Mouse (Mus musculus): ENCODE data around the gene Shank2. TPM values are rescaled to one million over a fixed set of nuclear protein-coding genes. Genes with fewer than 3 reads are reported as not detected.

Shank2 gene
- total RNA-seq, 2 experiments from 2014 or later: 133 to 138 TPM

- no peak for DNase-seq (ENCODE audit: low spot score in 2 of 2)
- Histone ChIP-seq H3K27ac (no peak overlapping the region), H3K4me3 (no peak overlapping the region)
- TF ChIP-seq CTCF (conservative IDR thresholded peaks at IDR 0.05): no peak
Observed at GRCm38 (mm10) chr7:144338694-144339093, 337.0 kb downstream of the Shank2 start.

- H3K27ac ChIP-seq: no peak overlapping the region
- TF ChIP-seq CTCF (conservative IDR thresholded peaks at IDR 0.05): no peak
- H3K4me3 ChIP-seq: no peak overlapping the region
- DNase-seq (ENCODE audit: low spot score in 2 of 2): no peak
Observed at GRCm38 (mm10) chr7:144340376-144340775, 338.6 kb downstream of the Shank2 start.

GRCm38 (mm10) chr7:144366133-144366532, 364.4 kb downstream of the Shank2 start:
- peak; percentile 52 to 53 for DNase-seq (ENCODE audit: low spot score in 2 of 2)
- Histone ChIP-seq H3K27ac (peak overlapping the region; percentile 84), H3K4me3 (no peak overlapping the region)
- TF ChIP-seq CTCF (conservative IDR thresholded peaks at IDR 0.05): peak; percentile 18; the same call in 1 of the 2 replicates

- TF ChIP-seq CTCF (conservative IDR thresholded peaks at IDR 0.05): no peak
Observed at GRCm38 (mm10) chr7:144373059-144373458, 371.3 kb downstream of the Shank2 start.

GRCm38 (mm10) chr7:144375483-144375882, 373.8 kb downstream of the Shank2 start:
- DNase-seq (ENCODE audit: low spot score in 2 of 2): no peak
- TF ChIP-seq CTCF (conservative IDR thresholded peaks at IDR 0.05): no peak
- H3K4me3 ChIP-seq: no peak overlapping the region
- H3K27ac ChIP-seq: no peak overlapping the region

More at GRCm38 (mm10) chr7:144373059-144373458, 371.3 kb downstream of the Shank2 start:
- no peak overlapping the region for H3K27ac ChIP-seq
- H3K4me3 ChIP-seq: no peak overlapping the region
- DNase-seq (ENCODE audit: low spot score in 2 of 2): no peak

- TF ChIP-seq CTCF (conservative IDR thresholded peaks at IDR 0.05): no peak
- H3K4me3 ChIP-seq: no peak overlapping the region
- H3K27ac ChIP-seq: peak overlapping the region; percentile 56
- no peak for DNase-seq (ENCODE audit: low spot score in 2 of 2)
Observed at GRCm38 (mm10) chr7:144378254-144378653, 376.5 kb downstream of the Shank2 start.

- Histone ChIP-seq H3K27ac (peak overlapping the region; percentile 43; the same call in 1 of the 2 replicates), H3K4me3 (no peak overlapping the region)
- no peak for DNase-seq (ENCODE audit: low spot score in 2 of 2)
- TF ChIP-seq CTCF (conservative IDR thresholded peaks at IDR 0.05): no peak
Observed at GRCm38 (mm10) chr7:144379243-144379884, 377.6 kb downstream of the Shank2 start.

- DNase-seq (ENCODE audit: low spot score in 2 of 2): peak in 1 of 2 experiments; percentile 32
- Histone ChIP-seq H3K27ac (peak overlapping the region; percentile 28), H3K4me3 (no peak overlapping the region)
- TF ChIP-seq CTCF (conservative IDR thresholded peaks at IDR 0.05): no peak
Observed at GRCm38 (mm10) chr7:144381588-144381987, 379.9 kb downstream of the Shank2 start.

- DNase-seq (ENCODE audit: low spot score in 2 of 2): no peak
- no peak overlapping the region for H3K4me3 ChIP-seq
- TF ChIP-seq CTCF (conservative IDR thresholded peaks at IDR 0.05): peak; percentile 59
- H3K27ac ChIP-seq: no peak overlapping the region
Observed at GRCm38 (mm10) chr7:144387537-144387936, 385.8 kb downstream of the Shank2 start.

GRCm38 (mm10) chr7:144389704-144390103, 388.0 kb downstream of the Shank2 start:
- no peak overlapping the region for H3K27ac ChIP-seq
- no peak for TF ChIP-seq CTCF (conservative IDR thresholded peaks at IDR 0.05)
- no peak for DNase-seq (ENCODE audit: low spot score in 2 of 2)
- no peak overlapping the region for H3K4me3 ChIP-seq

- Histone ChIP-seq H3K27ac (no peak overlapping the region), H3K4me3 (no peak overlapping the region)
- TF ChIP-seq CTCF (conservative IDR thresholded peaks at IDR 0.05): no peak
- no peak for DNase-seq (ENCODE audit: low spot score in 2 of 2)
Observed at GRCm38 (mm10) chr7:144390676-144391075, 388.9 kb downstream of the Shank2 start.

- TF ChIP-seq CTCF (conservative IDR thresholded peaks at IDR 0.05): no peak
- DNase-seq (ENCODE audit: low spot score in 2 of 2): no peak
- no peak overlapping the region for H3K27ac ChIP-seq
- no peak overlapping the region for H3K4me3 ChIP-seq
Observed at GRCm38 (mm10) chr7:144391727-144392126, 390.0 kb downstream of the Shank2 start.

GRCm38 (mm10) chr7:144402492-144402891, 400.8 kb downstream of the Shank2 start:
- DNase-seq (ENCODE audit: low spot score in 2 of 2): no peak
- TF ChIP-seq CTCF (conservative IDR thresholded peaks at IDR 0.05): no peak
- H3K27ac ChIP-seq: no peak overlapping the region
- H3K4me3 ChIP-seq: no peak overlapping the region

GRCm38 (mm10) chr7:144407675-144408074, 405.9 kb downstream of the Shank2 start:
- TF ChIP-seq CTCF (conservative IDR thresholded peaks at IDR 0.05): no peak
- peak overlapping the region; percentile 89 for H3K27ac ChIP-seq
- H3K4me3 ChIP-seq: no peak overlapping the region
- DNase-seq (ENCODE audit: low spot score in 2 of 2): peak in 1 of 2 experiments; percentile 48
